ENCODE assay signal across 29 mouse cellular contexts in the genomic region with DNA sequence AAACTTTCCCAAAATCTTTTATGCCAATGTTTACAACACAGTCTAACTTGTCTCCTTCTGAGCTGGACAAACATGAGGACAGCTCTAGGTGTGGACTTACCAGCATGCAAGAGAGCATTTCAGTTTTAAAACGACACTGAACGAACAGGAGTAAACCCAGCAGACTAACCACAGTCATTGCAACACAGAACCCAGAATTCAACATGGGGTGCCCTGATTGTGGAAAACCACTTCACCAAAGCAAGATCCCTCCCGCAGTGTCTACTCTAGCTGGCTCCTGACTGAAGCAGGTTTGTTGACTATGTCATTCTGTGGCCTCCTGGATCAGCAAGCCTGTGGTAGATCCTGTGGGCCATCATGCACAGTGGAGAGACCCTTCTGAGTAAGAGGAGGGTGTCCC. TPM values are rescaled to one million over a fixed set of nuclear protein-coding genes. Genes with fewer than 3 reads are reported as not detected.
"Had no signal": no experiment of that assay in that cellular context is flagged by ENCODE, and none has a peak within 500 bp of the region (broad histone marks: within the 10 kb centered on the region; RNA-seq: fewer than 3 reads in every experiment).

No protein-coding gene starts in this region.

- ATAC-seq: forebrain, embryonic 13.5 days; forebrain, embryonic 14.5 days; forebrain, embryonic 15.5 days; forebrain, embryonic 16.5 days; forebrain, postnatal 0 days had no signal

- H3K9me3 ChIP-seq: embryonic facial prominence, embryonic 10.5 days; embryonic facial prominence, embryonic 12.5 days; embryonic facial prominence, embryonic 13.5 days; embryonic facial prominence, embryonic 15.5 days; forebrain, embryonic 10.5 days; forebrain, embryonic 12.5 days; forebrain, embryonic 13.5 days; forebrain, embryonic 15.5 days; heart, embryonic 10.5 days had no signal

- H3K27ac ChIP-seq: embryonic facial prominence, embryonic 10.5 days; embryonic facial prominence, embryonic 12.5 days; embryonic facial prominence, embryonic 13.5 days; embryonic facial prominence, embryonic 15.5 days; forebrain, embryonic 10.5 days; forebrain, embryonic 12.5 days; forebrain, embryonic 13.5 days; forebrain, embryonic 15.5 days; gastrocnemius, adult 2 months; heart, adult 2 months; heart, embryonic 10.5 days had no signal

- DNase-seq: cerebellum, adult 2 months; cerebellum, adult 8-10 months; cerebellum, adult 9-10 months; cerebellum, postnatal 10 days; cerebellum, postnatal 14 days; cerebellum, postnatal 25 days; cerebellum, postnatal 36 days; embryo, embryonic 11 days; forebrain, postnatal 0 days; gastrocnemius, adult 2 months; gastrocnemius, postnatal 10 days; gastrocnemius, postnatal 14 days; gastrocnemius, postnatal 25 days; gastrocnemius, postnatal 36 days; heart, adult 11 months; heart, adult 18-20 months; heart, adult 2 months had no signal

- H3K36me3 ChIP-seq: embryonic facial prominence, embryonic 10.5 days; embryonic facial prominence, embryonic 12.5 days; embryonic facial prominence, embryonic 13.5 days; embryonic facial prominence, embryonic 15.5 days; forebrain, embryonic 12.5 days; forebrain, embryonic 15.5 days; heart, embryonic 10.5 days had no signal

- H3K4me3 ChIP-seq: embryonic facial prominence, embryonic 10.5 days; embryonic facial prominence, embryonic 12.5 days; embryonic facial prominence, embryonic 13.5 days; embryonic facial prominence, embryonic 15.5 days; erythroblast, embryonic 14.5 days; forebrain, embryonic 10.5 days; forebrain, embryonic 12.5 days; forebrain, embryonic 13.5 days; forebrain, embryonic 15.5 days; gastrocnemius, adult 2 months; heart, adult 2 months; heart, embryonic 10.5 days had no signal

- H3K4me2 ChIP-seq: embryonic facial prominence, embryonic 12.5 days; embryonic facial prominence, embryonic 13.5 days; embryonic facial prominence, embryonic 15.5 days; forebrain, embryonic 12.5 days; forebrain, embryonic 13.5 days; forebrain, embryonic 15.5 days had no signal

- H3K9ac ChIP-seq: embryonic facial prominence, embryonic 12.5 days; embryonic facial prominence, embryonic 13.5 days; embryonic facial prominence, embryonic 15.5 days; forebrain, embryonic 12.5 days; forebrain, embryonic 13.5 days; forebrain, embryonic 15.5 days; forebrain, postnatal 0 days had no signal

- H3K4me1 ChIP-seq: embryonic facial prominence, embryonic 15.5 days; forebrain, embryonic 12.5 days; forebrain, embryonic 13.5 days; forebrain, embryonic 15.5 days; heart, embryonic 10.5 days had no signal

- H3K27me3 ChIP-seq: embryonic facial prominence, embryonic 12.5 days; embryonic facial prominence, embryonic 13.5 days; embryonic facial prominence, embryonic 15.5 days; forebrain, embryonic 12.5 days; forebrain, embryonic 13.5 days; forebrain, embryonic 15.5 days had no signal

RNA-seq across cellular contexts. Expression of a gene that starts 19.9 kb away (rescaled TPM):
- polyA plus RNA-seq: erythroblast, embryonic 14.5 days had no signal
